Mouse (Mus musculus): ENCODE results near the gene Enam.

Enam gene

DNA sequence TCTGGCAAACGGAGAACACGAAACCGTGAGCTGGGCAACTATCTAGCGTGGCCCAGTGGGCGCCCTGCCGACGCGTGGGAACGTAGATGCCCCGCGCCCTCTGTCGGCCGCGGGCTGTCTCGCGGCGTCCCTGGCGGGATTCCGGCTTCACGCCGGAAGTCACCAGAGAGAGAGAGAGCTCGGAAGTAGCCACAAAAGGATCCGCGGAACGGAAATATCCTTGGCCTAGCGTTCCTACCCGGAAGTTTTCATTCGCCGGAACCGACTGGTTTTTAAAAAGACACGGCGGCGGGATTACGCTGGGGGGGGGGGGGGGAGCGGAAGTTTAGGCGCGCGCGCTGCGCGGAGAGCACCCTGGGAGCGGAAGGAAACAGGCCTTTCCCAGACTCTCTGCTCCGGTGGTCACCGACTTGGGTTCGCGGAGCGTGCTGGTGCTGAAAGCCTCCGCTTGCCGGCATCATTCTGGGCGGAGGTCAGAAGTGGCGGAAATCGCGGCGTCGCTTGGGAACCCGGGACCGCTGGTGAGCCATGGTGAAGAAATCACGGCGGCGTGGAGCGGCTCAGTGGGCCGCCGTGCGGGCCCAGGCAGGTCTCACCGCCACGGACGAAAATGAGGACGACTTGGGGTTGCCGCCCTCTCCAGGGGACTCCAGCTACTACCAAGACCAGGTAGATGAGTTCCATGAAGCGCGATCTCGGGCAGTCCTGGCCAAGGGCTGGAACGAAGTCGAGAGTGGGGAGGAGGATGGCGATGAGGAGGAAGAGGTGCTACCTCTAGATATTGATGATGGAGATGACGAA is 66.5 kb downstream of the Enam start, which contains the start of gene Utp3:
Gene Utp3, plus strand, starts transcription at position 377 of the 801 bp plus-strand sequence.
- in situ Hi-C loops (cut with MboI; ENCODE audit: low pct_unique_long_range_greater_than_20kb in 1 of 2, low sequenced_read_pairs in 2 of 2, unreplicated experiment in 1 of 2) = no loop called here
